Mouse (Mus musculus): ENCODE results near the gene Lrrc51.

DNA sequence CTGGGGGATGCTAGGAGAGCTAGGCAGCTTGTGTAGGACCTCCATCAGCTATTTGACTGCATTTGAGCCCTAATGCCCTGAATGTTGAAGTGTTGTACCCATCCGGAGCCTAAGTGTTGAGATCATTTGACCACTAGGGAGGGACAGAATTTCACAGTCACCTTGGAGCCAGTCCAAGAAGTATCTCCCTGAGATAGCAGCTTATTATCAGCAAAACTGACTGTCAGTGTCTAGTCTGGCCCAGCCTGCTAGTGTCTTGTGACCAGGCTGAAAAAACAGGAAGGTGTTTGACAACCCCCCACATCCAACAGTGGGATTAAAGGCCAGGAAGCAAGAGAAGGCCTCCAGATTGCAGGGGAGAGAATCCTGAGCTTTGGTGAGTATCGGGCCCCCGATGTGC is 62.4 kb downstream of the Lrrc51 start:
- TF ChIP-seq CTCF (IDR thresholded peaks at IDR 0.05; ENCODE audit: low read depth) (no peak), EP300 (optimal IDR thresholded peaks at IDR 0.05) (no peak)
